Mouse (Mus musculus) midbrain, embryonic 13.5 days (tissue): Measurements from ENCODE around the gene Wscd2. TPM values are rescaled to one million over a fixed set of nuclear protein-coding genes. Genes with fewer than 3 reads are reported as not detected.

Source experiments
- ATAC-seq: fragments of 200-750 bp; cut with Nextera tagmentation; 2 replicates; pipeline ENCODE4 v1.8.0; 2017; ENCODE audit warnings: mild to moderate bottlenecking, moderate TSS enrichment, moderate library complexity
- H3K27ac ChIP-seq: fragments of 300-500 bp; sonication (generic); 2 replicates; pipeline ENCODE4 v1.5.1; 2015; ENCODE audit warnings: inconsistent platforms, mild to moderate bottlenecking, moderate library complexity
- H3K27me3 ChIP-seq: fragments of 300-500 bp; sonication (generic); 2 replicates; pipeline ENCODE4 v1.6.1; 2015; ENCODE audit warnings: mild to moderate bottlenecking, inconsistent platforms
- H3K36me3 ChIP-seq: fragments of 300-500 bp; sonication (generic); 2 replicates; pipeline ENCODE4 v1.6.1; 2015; ENCODE audit warnings: mild to moderate bottlenecking, inconsistent platforms
- H3K4me1 ChIP-seq: fragments of 300-500 bp; sonication (generic); replicated peaks from 2 replicates; pipeline ENCODE4 v1.6.1; 2015; ENCODE audit warnings: inconsistent platforms
- H3K4me2 ChIP-seq: fragments of 300-500 bp; sonication (generic); replicated peaks from 2 replicates; pipeline ENCODE4 v1.6.1; 2015; ENCODE audit warnings: moderate library complexity, mild to moderate bottlenecking, inconsistent platforms
- H3K4me3 ChIP-seq: fragments of 300-500 bp; sonication (generic); replicated peaks from 2 replicates; pipeline ENCODE4 v1.5.1; 2015; ENCODE audit warnings: mild to moderate bottlenecking, inconsistent platforms
- H3K9ac ChIP-seq: fragments of 300-500 bp; sonication (generic); replicated peaks from 2 replicates; pipeline ENCODE4 v1.6.1; 2015; ENCODE audit warnings: mild to moderate bottlenecking, inconsistent platforms
- H3K9me3 ChIP-seq: fragments of 300-500 bp; sonication (generic); 2 replicates; pipeline ENCODE4 v1.6.1; 2016; ENCODE audit warnings: mild to moderate bottlenecking, inconsistent platforms
- WGBS: fragments of 180-500 bp; shearing (Covaris S2); methylation state at CpG from one replicate; pipeline ENCODE4 v1.1.7; 2015; 5-methylcytosine and 5-hydroxymethylcytosine counted together
- polyA plus RNA-seq: library from polyadenylated mRNA; unstranded; fragments of >200 nt; fragmentation: Nextera tagmentation; extraction: Ambion mirVana; gene quantifications from 2 replicates; pipeline ENCODE4 v1.2.1, GENCODE M21; 2015

Wscd2 gene
- polyA plus RNA-seq, 1 experiment from 2014 or later: 10.6 TPM

- Histone ChIP-seq H3K27me3 (no peaks in the 10 kb centered on the region), H3K9ac (no peak overlapping the region), H3K36me3 (no peaks in the 10 kb centered on the region), H3K4me2 (no peak overlapping the region), H3K9me3 (no peaks in the 10 kb centered on the region), H3K4me1 (peaks cover 26% of the 10 kb centered on the region), H3K4me3 (no peak overlapping the region), H3K27ac (no peak overlapping the region)
- 83% methylated on average over 8 of the region's 8 CpGs for WGBS
- ATAC-seq: no peak
Observed at GRCm38 (mm10) chr5:113606961-113607785, 117.0 kb downstream of the Wscd2 start.

GRCm38 (mm10) chr5:113607941-113608431 is 117.9 kb downstream of the Wscd2 start:
- no peak for ATAC-seq
- H3K27me3 ChIP-seq: no peaks in the 10 kb centered on the region
- WGBS: 35% methylated on average over 13 of the region's 13 CpGs
- no peaks in the 10 kb centered on the region for H3K9me3 ChIP-seq
- no peak overlapping the region for H3K27ac ChIP-seq
- no peaks in the 10 kb centered on the region for H3K36me3 ChIP-seq
- H3K9ac ChIP-seq: no peak overlapping the region
- H3K4me1 ChIP-seq: peaks cover 26% of the 10 kb centered on the region
- H3K4me3 ChIP-seq: no peak overlapping the region
- no peak overlapping the region for H3K4me2 ChIP-seq

- Histone ChIP-seq H3K4me1 (peaks cover 26% of the 10 kb centered on the region), H3K27ac (no peak overlapping the region), H3K9me3 (no peaks in the 10 kb centered on the region), H3K9ac (no peak overlapping the region), H3K4me3 (no peak overlapping the region), H3K4me2 (no peak overlapping the region), H3K27me3 (no peaks in the 10 kb centered on the region), H3K36me3 (no peaks in the 10 kb centered on the region)
- 88% methylated on average over 8 of the region's 8 CpGs for WGBS
- ATAC-seq: no peak
Observed at GRCm38 (mm10) chr5:113608511-113608910, 118.4 kb downstream of the Wscd2 start.

GRCm38 (mm10) chr5:113609891-113610290 is 119.8 kb downstream of the Wscd2 start:
- H3K27ac ChIP-seq: no peak overlapping the region
- ATAC-seq: peak; percentile 21; the same call in 1 of the 2 replicates

GRCm38 (mm10) chr5:113610490-113610889 is 120.4 kb downstream of the Wscd2 start:
- H3K4me2 ChIP-seq: no peak overlapping the region
- H3K27me3 ChIP-seq: no peaks in the 10 kb centered on the region
- 0 out of 2 replicates have a peak overlapping the region, but pooled peaks have one; percentile 36 for H3K27ac ChIP-seq
- no peaks in the 10 kb centered on the region for H3K9me3 ChIP-seq
- no peak overlapping the region for H3K4me3 ChIP-seq
- no peaks in the 10 kb centered on the region for H3K36me3 ChIP-seq
- H3K4me1 ChIP-seq: peaks cover 26% of the 10 kb centered on the region
- H3K9ac ChIP-seq: no peak overlapping the region
- ATAC-seq: 0 out of 2 replicates have a peak, but pooled peaks have one; percentile 15
- 67% methylated on average over 6 of the region's 6 CpGs for WGBS

More at GRCm38 (mm10) chr5:113609891-113610290, 119.8 kb downstream of the Wscd2 start:
- WGBS: 61% methylated on average over 5 of the region's 5 CpGs
- Histone ChIP-seq H3K36me3 (no peaks in the 10 kb centered on the region), H3K27me3 (no peaks in the 10 kb centered on the region), H3K4me1 (peaks cover 26% of the 10 kb centered on the region), H3K4me2 (no peak overlapping the region), H3K9ac (0 out of 2 replicates have a peak overlapping the region, but pooled peaks have one; percentile 19), H3K9me3 (no peaks in the 10 kb centered on the region), H3K4me3 (no peak overlapping the region)

- Histone ChIP-seq H3K4me2 (no peak overlapping the region), H3K9ac (no peak overlapping the region), H3K4me3 (no peak overlapping the region), H3K9me3 (no peaks in the 10 kb centered on the region), H3K27ac (no peak overlapping the region), H3K36me3 (no peaks in the 10 kb centered on the region), H3K27me3 (no peaks in the 10 kb centered on the region), H3K4me1 (peaks cover 26% of the 10 kb centered on the region)
- ATAC-seq: no peak
- 82% methylated on average over 6 of the region's 6 CpGs for WGBS
Observed at GRCm38 (mm10) chr5:113611131-113611530, 121.0 kb downstream of the Wscd2 start.

- Histone ChIP-seq H3K27me3 (no peaks in the 10 kb centered on the region), H3K27ac (no peak overlapping the region), H3K4me1 (peaks cover 26% of the 10 kb centered on the region), H3K4me2 (no peak overlapping the region), H3K36me3 (no peaks in the 10 kb centered on the region), H3K9ac (no peak overlapping the region), H3K4me3 (no peak overlapping the region), H3K9me3 (no peaks in the 10 kb centered on the region)
- ATAC-seq: no peak
- 85% methylated on average over 12 of the region's 12 CpGs for WGBS
Observed at GRCm38 (mm10) chr5:113611771-113612233, 121.7 kb downstream of the Wscd2 start.

GRCm38 (mm10) chr5:113618716-113619115 is 128.6 kb downstream of the Wscd2 start:
- H3K27ac ChIP-seq: no peak overlapping the region
- no peaks in the 10 kb centered on the region for H3K9me3 ChIP-seq
- H3K27me3 ChIP-seq: no peaks in the 10 kb centered on the region
- peaks cover 8% of the 10 kb centered on the region; the same call in 1 of the 2 replicates for H3K4me1 ChIP-seq
- 95% methylated on average over 4 of the region's 4 CpGs for WGBS
- H3K4me3 ChIP-seq: no peak overlapping the region
- H3K9ac ChIP-seq: no peak overlapping the region
- no peaks in the 10 kb centered on the region for H3K36me3 ChIP-seq
- ATAC-seq: no peak
- H3K4me2 ChIP-seq: no peak overlapping the region

GRCm38 (mm10) chr5:113619151-113619550 is 129.0 kb downstream of the Wscd2 start:
- 75% methylated on average over 1 of the region's 1 CpGs for WGBS
- no peak overlapping the region for H3K27ac ChIP-seq

GRCm38 (mm10) chr5:113620130-113620716 is 130.1 kb downstream of the Wscd2 start:
- no peak overlapping the region for H3K4me3 ChIP-seq
- H3K36me3 ChIP-seq: no peaks in the 10 kb centered on the region
- no peak overlapping the region for H3K9ac ChIP-seq
- no peak overlapping the region for H3K27ac ChIP-seq
- ATAC-seq: no peak
- no peak overlapping the region for H3K4me2 ChIP-seq
- no peaks in the 10 kb centered on the region for H3K27me3 ChIP-seq
- WGBS: 76% methylated on average over 16 of the region's 16 CpGs
- H3K9me3 ChIP-seq: no peaks in the 10 kb centered on the region
- H3K4me1 ChIP-seq: peaks cover 9% of the 10 kb centered on the region; the same call in 1 of the 2 replicates

More at GRCm38 (mm10) chr5:113619151-113619550, 129.0 kb downstream of the Wscd2 start:
- no peak overlapping the region for H3K4me3 ChIP-seq
- peaks cover 9% of the 10 kb centered on the region; the same call in 1 of the 2 replicates for H3K4me1 ChIP-seq
- H3K36me3 ChIP-seq: no peaks in the 10 kb centered on the region
- H3K9me3 ChIP-seq: no peaks in the 10 kb centered on the region
- H3K4me2 ChIP-seq: no peak overlapping the region
- no peaks in the 10 kb centered on the region for H3K27me3 ChIP-seq
- ATAC-seq: no peak
- H3K9ac ChIP-seq: no peak overlapping the region

GRCm38 (mm10) chr5:113620999-113621398 is 130.9 kb downstream of the Wscd2 start:
- Histone ChIP-seq H3K9ac (no peak overlapping the region), H3K4me3 (no peak overlapping the region), H3K4me2 (no peak overlapping the region), H3K4me1 (peaks cover 9% of the 10 kb centered on the region; the same call in 1 of the 2 replicates), H3K27ac (no peak overlapping the region), H3K27me3 (no peaks in the 10 kb centered on the region), H3K36me3 (no peaks in the 10 kb centered on the region), H3K9me3 (no peaks in the 10 kb centered on the region)
- ATAC-seq: no peak
- 81% methylated on average over 7 of the region's 7 CpGs for WGBS

- H3K4me1 ChIP-seq: peaks cover 9% of the 10 kb centered on the region; the same call in 1 of the 2 replicates
- no peak overlapping the region for H3K9ac ChIP-seq
- no peak overlapping the region for H3K4me2 ChIP-seq
- no peak overlapping the region for H3K4me3 ChIP-seq
- no peaks in the 10 kb centered on the region for H3K36me3 ChIP-seq
- no peaks in the 10 kb centered on the region for H3K9me3 ChIP-seq
- WGBS: 13% methylated on average over 2 of the region's 2 CpGs
- no peak for ATAC-seq
- H3K27me3 ChIP-seq: no peaks in the 10 kb centered on the region
- no peak overlapping the region for H3K27ac ChIP-seq
Observed at GRCm38 (mm10) chr5:113623052-113623451, 132.9 kb downstream of the Wscd2 start.
